ENCODE assay signal across 14 mouse cellular contexts in genomic region chr4:108803535-108803934, GRCm38 (mm10). TPM values are rescaled to one million over a fixed set of nuclear protein-coding genes. Genes with fewer than 3 reads are reported as not detected.
"Had no signal": no experiment of that assay in that cellular context is flagged by ENCODE, and none has a peak within 500 bp of the region (broad histone marks: within the 10 kb centered on the region; RNA-seq: fewer than 3 reads in every experiment).

No protein-coding gene starts in this region.

- DNase-seq: liver, embryonic 13.5 days; liver, postnatal 0 days; lung, adult 2 months; lung, postnatal 14 days; lung, postnatal 36 days; retina, postnatal 1 day; right cerebral cortex, adult 18-20 months; right cerebral cortex, postnatal 25 days; right cerebral cortex, postnatal 4 days; spleen, adult 18-20 months; thymus, adult 18-20 months; thymus, postnatal 25 days; thymus, postnatal 4 days had no signal

RNA-seq across cellular contexts. Expression of gene Zfyve9, which starts 22.9 kb away (rescaled TPM):
- total RNA-seq: megakaryocyte-erythroid progenitor cell, adult 5-6 weeks had no signal
